Mouse (Mus musculus) ES-E14 (cell line): ENCODE measurements around the gene Srd5a1.

ENCODE experiments used
- HCFC1 ChIP-seq: IDR thresholded peaks from 2 replicates; pipeline ENCODE4 v1.6.1; 2012; ENCODE audit warnings: low read length, inconsistent platforms, borderline replicate concordance; ENCODE audit not compliant: insufficient read depth
- ZC3H11A ChIP-seq: IDR thresholded peaks from 2 replicates; pipeline ENCODE4 v1.6.1; 2012; ENCODE audit warnings: low read depth, mild to moderate bottlenecking, inconsistent platforms, low read length, borderline replicate concordance

- TF ChIP-seq HCFC1 (no peak), ZC3H11A (no peak)
Measured at GRCm38 (mm10) chr13:69604670-69605069, 6.6 kb downstream of the Srd5a1 start.
